Comparison of ENCODE assay signal across 9 mouse cellular contexts in genomic region chr19:44408595-44408994, GRCm38 (mm10). TPM values are rescaled to one million over a fixed set of nuclear protein-coding genes. Genes with fewer than 3 reads are reported as not detected.
DNase-seq lines count a peak whose midpoint lies in the region; ATAC-seq and TF ChIP-seq lines count a peak whose summit lies in the region.
"Had no signal": no experiment of that assay in that cellular context is flagged by ENCODE, and none has a peak within 500 bp of the region (broad histone marks: within the 10 kb centered on the region; RNA-seq: fewer than 3 reads in every experiment).

No protein-coding gene starts in this region.

- TF ChIP-seq CTCF in lung, adult 2 months (IDR thresholded peaks at IDR 0.05; ENCODE audit: insufficient read depth, low read length) = no peak
- TF ChIP-seq CTCF in small intestine, adult 2 months (IDR thresholded peaks at IDR 0.05; ENCODE audit: extremely low read depth, insufficient read length, insufficient replicate concordance, low read depth, low read length) = no peak

- no peaks in the 10 kb centered on the region for H3K9me3 ChIP-seq in embryonic facial prominence, embryonic 15.5 days (replicated peaks)
- no peaks in the 10 kb centered on the region for H3K9me3 ChIP-seq in limb, embryonic 12.5 days

- H3K4me3 ChIP-seq in lung, adult 2 months (replicated peaks; ENCODE audit: extremely low read depth, low read depth, low read length) = peak overlapping the region; percentile 44
- H3K4me3 ChIP-seq in embryonic facial prominence, embryonic 15.5 days (replicated peaks) = peak overlapping the region; percentile 50
- H3K4me3 ChIP-seq in limb, embryonic 12.5 days (replicated peaks) = peak overlapping the region; percentile 53
- H3K4me3 ChIP-seq in small intestine, adult 2 months (ENCODE audit: low read depth, low read length) = no peak overlapping the region

- WGBS in lung, adult 2 months = 67% methylated on average over 4 of the region's 4 CpGs
- 73% methylated on average over 4 of the region's 4 CpGs for WGBS in embryonic facial prominence, embryonic 15.5 days
- 63% methylated on average over 4 of the region's 4 CpGs for whole genome bisulfite sequencing in limb, embryonic 12.5 days
- WGBS in small intestine, adult 2 months = 67% methylated on average over 4 of the region's 4 CpGs

- ATAC-seq in embryonic facial prominence, embryonic 15.5 days (ENCODE audit: insufficient number of reproducible peaks, low FRiP score, low TSS enrichment, low read depth) = no peak
- ATAC-seq in limb, embryonic 12.5 days (ENCODE audit: insufficient number of reproducible peaks, insufficient read depth, low FRiP score, low TSS enrichment, low read depth) = no peak

- DNase-seq in lung, adult 2 months = no peak
- no peak for DNase-seq in lung, postnatal 14 days
- DNase-seq in Muller cell, postnatal 12 days (ENCODE audit: inconsistent ontology term) = no peak
- no peak for DNase-seq in layer of hippocampus, adult 11-12 months (ENCODE audit: low spot score)
- DNase-seq in cerebellum, adult 9-11 months = no peak
- DNase-seq: thymus, postnatal 36 days had no signal

- H3K4me1 ChIP-seq in lung, adult 2 months (ENCODE audit: control insufficient read depth, insufficient read depth, low read length) = no peaks in the 10 kb centered on the region
- peaks cover 25% of the 10 kb centered on the region for H3K4me1 ChIP-seq in embryonic facial prominence, embryonic 15.5 days
- H3K4me1 ChIP-seq in limb, embryonic 12.5 days (replicated peaks) = peaks cover 19% of the 10 kb centered on the region
- peaks cover 2% of the 10 kb centered on the region; the same call in 1 of the 2 replicates for H3K4me1 ChIP-seq in small intestine, adult 2 months (ENCODE audit: control insufficient read depth, insufficient read depth, insufficient read length, low read length)

- H3K27ac ChIP-seq in embryonic facial prominence, embryonic 15.5 days (replicated peaks) = no peak overlapping the region
- H3K27ac ChIP-seq in limb, embryonic 12.5 days = peak overlapping the region; percentile 89
- peak overlapping the region; percentile 33; the same call in 1 of the 2 replicates for H3K27ac ChIP-seq in small intestine, adult 2 months (ENCODE audit: insufficient read depth, low read depth, low read length)

- no peak overlapping the region for H3K9ac ChIP-seq in embryonic facial prominence, embryonic 15.5 days
- H3K9ac ChIP-seq in limb, embryonic 12.5 days (replicated peaks) = peak overlapping the region; percentile 54

- H3K36me3 ChIP-seq in embryonic facial prominence, embryonic 15.5 days = no peaks in the 10 kb centered on the region
- H3K36me3 ChIP-seq in limb, embryonic 12.5 days = peaks cover 13% of the 10 kb centered on the region; the same call in 1 of the 2 replicates
- no peaks in the 10 kb centered on the region for H3K36me3 ChIP-seq in small intestine, adult 2 months (ENCODE audit: control insufficient read depth, insufficient read depth, low read length)

- H3K27me3 ChIP-seq in embryonic facial prominence, embryonic 15.5 days = no peaks in the 10 kb centered on the region
- H3K27me3 ChIP-seq in limb, embryonic 12.5 days = no peaks in the 10 kb centered on the region
- peaks cover 14% of the 10 kb centered on the region for H3K27me3 ChIP-seq in small intestine, adult 2 months (ENCODE audit: control insufficient read depth, insufficient read depth, low read length)

- TF ChIP-seq POLR2A in lung, adult 2 months (IDR thresholded peaks at IDR 0.05; ENCODE audit: borderline replicate concordance, extremely low read depth, low read depth, low read length) = no peak
- no peak for TF ChIP-seq POLR2A in small intestine, adult 2 months (IDR thresholded peaks at IDR 0.05; ENCODE audit: low read depth, low read length)

- H3K4me2 ChIP-seq in embryonic facial prominence, embryonic 15.5 days (replicated peaks) = peak overlapping the region; percentile 85
- H3K4me2 ChIP-seq in limb, embryonic 12.5 days = peak overlapping the region; percentile 80

RNA-seq across cellular contexts. Expression of gene Scd1, which starts 0.9 kb away (rescaled TPM):
- 3,425 and 3,454 TPM in 2 replicates for polyA plus RNA-seq in lung, adult 2 months (2012; rRNA removed)
- 6.2 and 8.0 TPM in 2 replicates for polyA plus RNA-seq in embryonic facial prominence, embryonic 15.5 days (2015; fragmentation: Nextera tagmentation; extraction: Ambion mirVana)
- polyA plus RNA-seq in limb, embryonic 12.5 days (2016; fragmentation: Nextera tagmentation; extraction: Ambion mirVana) = 10.6 and 12.9 TPM in 2 replicates
- polyA plus RNA-seq in small intestine, adult 2 months (2012; rRNA removed) = 9.6 and 24.9 TPM in 2 replicates

Comparison
In these comparisons a context has a peak if more than half of its experiments do, and no peak if none do; other contexts are left out.
1. RNA of gene Scd1, which starts 0.9 kb away (polyA plus RNA-seq): 3,425 to 3,454 TPM in lung, adult 2 months; 10.6 to 12.9 TPM in limb, embryonic 12.5 days, 9.6 to 24.9 TPM in small intestine, adult 2 months and 6.2 to 8.0 TPM in embryonic facial prominence, embryonic 15.5 days; every median in the first group is over 100 times any median in the second.